Mouse (Mus musculus): ENCODE data around the gene Cd164. TPM values are rescaled to one million over a fixed set of nuclear protein-coding genes. Genes with fewer than 3 reads are reported as not detected.

Gene Cd164
- polyA plus RNA-seq, 1 experiment from 2014 or later = 44.6 TPM

GRCm38 (mm10) chr10:41552319-41552718 is 33.1 kb downstream of the Cd164 start:
- Histone ChIP-seq H3K27ac (ENCODE audit: low read depth, low read length) (no peak overlapping the region), H3K9ac (replicated peaks; ENCODE audit: low read depth, low read length) (no peak overlapping the region), H3K4me3 (ENCODE audit: low read depth, low read length) (no peak overlapping the region), H3K4me1 (ENCODE audit: control insufficient read depth, insufficient read depth, low read length) (no peaks in the 10 kb centered on the region), H3K36me3 (ENCODE audit: control insufficient read depth, insufficient read depth, low read length) (no peaks in the 10 kb centered on the region), H3K4me2 (ENCODE audit: low read depth, low read length) (no peak overlapping the region), H3K27me3 (ENCODE audit: control insufficient read depth, insufficient read depth, low read length) (no peaks in the 10 kb centered on the region), H3K9me3 (ENCODE audit: control insufficient read depth, low read length) (no peaks in the 10 kb centered on the region)
- no peak for ATAC-seq (ENCODE audit: low read depth)
- WGBS = 40% methylated on average over 3 of the region's 3 CpGs

GRCm38 (mm10) chr10:41552847-41553589 is 33.8 kb downstream of the Cd164 start:
- 54% methylated on average over 14 of the region's 14 CpGs for WGBS
- H3K27me3 ChIP-seq (ENCODE audit: control insufficient read depth, insufficient read depth, low read length) = no peaks in the 10 kb centered on the region
- H3K4me1 ChIP-seq (ENCODE audit: control insufficient read depth, insufficient read depth, low read length) = no peaks in the 10 kb centered on the region
- H3K27ac ChIP-seq (ENCODE audit: low read depth, low read length) = no peak overlapping the region
- no peaks in the 10 kb centered on the region for H3K36me3 ChIP-seq (ENCODE audit: control insufficient read depth, insufficient read depth, low read length)
- no peak overlapping the region for H3K4me3 ChIP-seq (ENCODE audit: low read depth, low read length)
- H3K9me3 ChIP-seq (ENCODE audit: control insufficient read depth, low read length) = no peaks in the 10 kb centered on the region
- H3K4me2 ChIP-seq (ENCODE audit: low read depth, low read length) = no peak overlapping the region
- H3K9ac ChIP-seq (replicated peaks; ENCODE audit: low read depth, low read length) = no peak overlapping the region
- peak; percentile 66; the same call in 1 of the 2 replicates for ATAC-seq (ENCODE audit: low read depth)

GRCm38 (mm10) chr10:41553711-41554110 is 34.5 kb downstream of the Cd164 start:
- Histone ChIP-seq H3K9me3 (ENCODE audit: control insufficient read depth, low read length) (no peaks in the 10 kb centered on the region), H3K27ac (ENCODE audit: low read depth, low read length) (no peak overlapping the region), H3K36me3 (ENCODE audit: control insufficient read depth, insufficient read depth, low read length) (no peaks in the 10 kb centered on the region), H3K4me2 (ENCODE audit: low read depth, low read length) (no peak overlapping the region), H3K9ac (replicated peaks; ENCODE audit: low read depth, low read length) (no peak overlapping the region), H3K4me1 (ENCODE audit: control insufficient read depth, insufficient read depth, low read length) (no peaks in the 10 kb centered on the region), H3K4me3 (ENCODE audit: low read depth, low read length) (no peak overlapping the region), H3K27me3 (ENCODE audit: control insufficient read depth, insufficient read depth, low read length) (no peaks in the 10 kb centered on the region)
- no peak for ATAC-seq (ENCODE audit: low read depth)
- 69% methylated on average over 4 of the region's 4 CpGs for WGBS

GRCm38 (mm10) chr10:41555081-41555480 is 35.9 kb downstream of the Cd164 start:
- Histone ChIP-seq H3K9ac (replicated peaks; ENCODE audit: low read depth, low read length) (no peak overlapping the region), H3K36me3 (ENCODE audit: control insufficient read depth, insufficient read depth, low read length) (no peaks in the 10 kb centered on the region)
- whole genome bisulfite sequencing = 90% methylated on average over 3 of the region's 3 CpGs

GRCm38 (mm10) chr10:41558401-41558800 is 39.2 kb downstream of the Cd164 start:
- no peak for ATAC-seq (ENCODE audit: low read depth)
- H3K36me3 ChIP-seq (ENCODE audit: control insufficient read depth, insufficient read depth, low read length) = no peaks in the 10 kb centered on the region
- no peak overlapping the region for H3K4me3 ChIP-seq (ENCODE audit: low read depth, low read length)
- H3K4me2 ChIP-seq (ENCODE audit: low read depth, low read length) = no peak overlapping the region
- no peaks in the 10 kb centered on the region for H3K4me1 ChIP-seq (ENCODE audit: control insufficient read depth, insufficient read depth, low read length)
- H3K9me3 ChIP-seq (ENCODE audit: control insufficient read depth, low read length) = no peaks in the 10 kb centered on the region
- WGBS = 100% methylated on average over 1 of the region's 1 CpGs
- no peaks in the 10 kb centered on the region for H3K27me3 ChIP-seq (ENCODE audit: control insufficient read depth, insufficient read depth, low read length)
- no peak overlapping the region for H3K9ac ChIP-seq (replicated peaks; ENCODE audit: low read depth, low read length)
- no peak overlapping the region for H3K27ac ChIP-seq (ENCODE audit: low read depth, low read length)

More at GRCm38 (mm10) chr10:41555081-41555480, 35.9 kb downstream of the Cd164 start:
- no peaks in the 10 kb centered on the region for H3K9me3 ChIP-seq (ENCODE audit: control insufficient read depth, low read length)
- no peak overlapping the region for H3K4me3 ChIP-seq (ENCODE audit: low read depth, low read length)
- no peak overlapping the region for H3K27ac ChIP-seq (ENCODE audit: low read depth, low read length)
- H3K4me2 ChIP-seq (ENCODE audit: low read depth, low read length) = no peak overlapping the region
- no peaks in the 10 kb centered on the region for H3K4me1 ChIP-seq (ENCODE audit: control insufficient read depth, insufficient read depth, low read length)
- no peak for ATAC-seq (ENCODE audit: low read depth)
- no peaks in the 10 kb centered on the region for H3K27me3 ChIP-seq (ENCODE audit: control insufficient read depth, insufficient read depth, low read length)

- Histone ChIP-seq H3K27me3 (ENCODE audit: control insufficient read depth, insufficient read depth, low read length) (no peaks in the 10 kb centered on the region), H3K4me1 (ENCODE audit: control insufficient read depth, insufficient read depth, low read length) (no peaks in the 10 kb centered on the region), H3K9me3 (ENCODE audit: control insufficient read depth, low read length) (no peaks in the 10 kb centered on the region), H3K4me3 (ENCODE audit: low read depth, low read length) (no peak overlapping the region), H3K36me3 (ENCODE audit: control insufficient read depth, insufficient read depth, low read length) (no peaks in the 10 kb centered on the region), H3K27ac (ENCODE audit: low read depth, low read length) (no peak overlapping the region), H3K4me2 (ENCODE audit: low read depth, low read length) (no peak overlapping the region), H3K9ac (replicated peaks; ENCODE audit: low read depth, low read length) (no peak overlapping the region)
- ATAC-seq (ENCODE audit: low read depth) = no peak
- WGBS = 91% methylated on average over 10 of the region's 10 CpGs
Observed at GRCm38 (mm10) chr10:41561701-41562395, 42.6 kb downstream of the Cd164 start.

GRCm38 (mm10) chr10:41565141-41565540 is 45.9 kb downstream of the Cd164 start:
- H3K4me2 ChIP-seq (ENCODE audit: low read depth, low read length) = no peak overlapping the region
- no peaks in the 10 kb centered on the region for H3K4me1 ChIP-seq (ENCODE audit: control insufficient read depth, insufficient read depth, low read length)
- H3K4me3 ChIP-seq (ENCODE audit: low read depth, low read length) = no peak overlapping the region
- 43% methylated on average over 5 of the region's 5 CpGs for WGBS
- H3K9me3 ChIP-seq (ENCODE audit: control insufficient read depth, low read length) = no peaks in the 10 kb centered on the region
- H3K36me3 ChIP-seq (ENCODE audit: control insufficient read depth, insufficient read depth, low read length) = no peaks in the 10 kb centered on the region
- H3K27me3 ChIP-seq (ENCODE audit: control insufficient read depth, insufficient read depth, low read length) = no peaks in the 10 kb centered on the region
- ATAC-seq (ENCODE audit: low read depth) = no peak
- H3K9ac ChIP-seq (replicated peaks; ENCODE audit: low read depth, low read length) = no peak overlapping the region
- H3K27ac ChIP-seq (ENCODE audit: low read depth, low read length) = no peak overlapping the region

GRCm38 (mm10) chr10:41568306-41568705 is 49.1 kb downstream of the Cd164 start:
- no peak overlapping the region for H3K27ac ChIP-seq (ENCODE audit: low read depth, low read length)
- H3K9ac ChIP-seq (replicated peaks; ENCODE audit: low read depth, low read length) = no peak overlapping the region
- ATAC-seq (ENCODE audit: low read depth) = no peak
- no peak overlapping the region for H3K4me2 ChIP-seq (ENCODE audit: low read depth, low read length)
- H3K4me1 ChIP-seq (ENCODE audit: control insufficient read depth, insufficient read depth, low read length) = no peaks in the 10 kb centered on the region
- H3K9me3 ChIP-seq (ENCODE audit: control insufficient read depth, low read length) = no peaks in the 10 kb centered on the region
- H3K27me3 ChIP-seq (ENCODE audit: control insufficient read depth, insufficient read depth, low read length) = no peaks in the 10 kb centered on the region
- no peaks in the 10 kb centered on the region for H3K36me3 ChIP-seq (ENCODE audit: control insufficient read depth, insufficient read depth, low read length)
- WGBS = 46% methylated on average over 3 of the region's 3 CpGs
- H3K4me3 ChIP-seq (ENCODE audit: low read depth, low read length) = no peak overlapping the region

- ATAC-seq (ENCODE audit: low read depth) = no peak
- H3K9ac ChIP-seq (replicated peaks; ENCODE audit: low read depth, low read length) = no peak overlapping the region
Observed at GRCm38 (mm10) chr10:41571065-41571464, 51.9 kb downstream of the Cd164 start.

More at GRCm38 (mm10) chr10:41571065-41571464, 51.9 kb downstream of the Cd164 start:
- no peak overlapping the region for H3K27ac ChIP-seq (ENCODE audit: low read depth, low read length)
- no peak overlapping the region for H3K4me2 ChIP-seq (ENCODE audit: low read depth, low read length)
- no peak overlapping the region for H3K4me3 ChIP-seq (ENCODE audit: low read depth, low read length)
- no peaks in the 10 kb centered on the region for H3K4me1 ChIP-seq (ENCODE audit: control insufficient read depth, insufficient read depth, low read length)
- H3K36me3 ChIP-seq (ENCODE audit: control insufficient read depth, insufficient read depth, low read length) = no peaks in the 10 kb centered on the region
- no peaks in the 10 kb centered on the region for H3K27me3 ChIP-seq (ENCODE audit: control insufficient read depth, insufficient read depth, low read length)
- WGBS = 84% methylated on average over 4 of the region's 4 CpGs
- H3K9me3 ChIP-seq (ENCODE audit: control insufficient read depth, low read length) = no peaks in the 10 kb centered on the region

Measured in neural tube, embryonic 14.5 days (tissue).